Mouse (Mus musculus): Measurements from ENCODE around the gene Prokr1. TPM values are rescaled to one million over a fixed set of nuclear protein-coding genes. Genes with fewer than 3 reads are reported as not detected.
"Not testable (repeated sequence)": the region's sequence is repeated elsewhere in the genome, so short reads cannot be mapped to it uniquely, and the experiment has no call there.

The Prokr1 gene
- total and polyA plus RNA-seq, 2 experiments: 0.04 to 0.09 TPM

GRCm38 (mm10) chr6:87581071-87581470 is 9.5 kb downstream of the Prokr1 start:
- H3K4me1 ChIP-seq (ENCODE audit: control insufficient read depth, insufficient read depth, low read length): no peaks in the 10 kb centered on the region
- H3K27ac ChIP-seq (replicated peaks; ENCODE audit: insufficient read depth, low read depth, low read length): no peak overlapping the region
- no peaks in the 10 kb centered on the region for H3K27me3 ChIP-seq (ENCODE audit: control insufficient read depth, insufficient read depth, low read length)
- H3K9ac ChIP-seq (ENCODE audit: low read depth, low read length): no peak overlapping the region
- 84% methylated on average over 15 of the region's 15 CpGs for WGBS
- TF ChIP-seq CTCF (IDR thresholded peaks at IDR 0.05; ENCODE audit: low read depth, low read length) (no peak), POLR2A (IDR thresholded peaks at IDR 0.05; ENCODE audit: extremely low read depth, insufficient read depth, low read length) (no peak)
- H3K36me3 ChIP-seq (ENCODE audit: control insufficient read depth, insufficient read depth, low read length): no peaks in the 10 kb centered on the region
- no peak overlapping the region for H3K4me3 ChIP-seq (ENCODE audit: insufficient read depth, low read depth, low read length)
- no peaks in the 10 kb centered on the region for H3K79me2 ChIP-seq (ENCODE audit: control insufficient read depth, insufficient read depth, low read length)
- no peak for DNase-seq (ENCODE audit: extremely low read depth, low read depth, low spot score)

GRCm38 (mm10) chr6:87578247-87578646 is 12.3 kb downstream of the Prokr1 start:
- TF ChIP-seq POLR2A (IDR thresholded peaks at IDR 0.05; ENCODE audit: extremely low read depth, insufficient read depth, low read length): no peak
- peak; percentile 36; the same call in 1 of the 2 replicates for TF ChIP-seq CTCF (IDR thresholded peaks at IDR 0.05; ENCODE audit: low read depth, low read length)
- H3K4me3 ChIP-seq (ENCODE audit: insufficient read depth, low read depth, low read length): no peak overlapping the region
- H3K79me2 ChIP-seq (ENCODE audit: control insufficient read depth, insufficient read depth, low read length): no peaks in the 10 kb centered on the region
- H3K27ac ChIP-seq (replicated peaks; ENCODE audit: insufficient read depth, low read depth, low read length): no peak overlapping the region
- H3K36me3 ChIP-seq (ENCODE audit: control insufficient read depth, insufficient read depth, low read length): no peaks in the 10 kb centered on the region
- no peaks in the 10 kb centered on the region for H3K4me1 ChIP-seq (ENCODE audit: control insufficient read depth, insufficient read depth, low read length)
- H3K9ac ChIP-seq (ENCODE audit: low read depth, low read length): no peak overlapping the region
- H3K27me3 ChIP-seq (ENCODE audit: control insufficient read depth, insufficient read depth, low read length): no peaks in the 10 kb centered on the region
- no peak for DNase-seq (ENCODE audit: extremely low read depth, low read depth, low spot score)
- WGBS: 68% methylated on average over 9 of the region's 9 CpGs

GRCm38 (mm10) chr6:87576648-87577330 is 13.8 kb downstream of the Prokr1 start:
- no peak overlapping the region for H3K27ac ChIP-seq (replicated peaks; ENCODE audit: insufficient read depth, low read depth, low read length)
- no peaks in the 10 kb centered on the region for H3K4me1 ChIP-seq (ENCODE audit: control insufficient read depth, insufficient read depth, low read length)
- H3K27me3 ChIP-seq (ENCODE audit: control insufficient read depth, insufficient read depth, low read length): no peaks in the 10 kb centered on the region
- no peak overlapping the region for H3K9ac ChIP-seq (ENCODE audit: low read depth, low read length)
- WGBS: 42% methylated on average over 4 of the region's 4 CpGs
- H3K36me3 ChIP-seq (ENCODE audit: control insufficient read depth, insufficient read depth, low read length): no peaks in the 10 kb centered on the region
- no peaks in the 10 kb centered on the region for H3K79me2 ChIP-seq (ENCODE audit: control insufficient read depth, insufficient read depth, low read length)
- no peak overlapping the region for H3K4me3 ChIP-seq (ENCODE audit: insufficient read depth, low read depth, low read length)
- no peak for TF ChIP-seq CTCF (IDR thresholded peaks at IDR 0.05; ENCODE audit: low read depth, low read length)
- no peak for DNase-seq (ENCODE audit: extremely low read depth, low read depth, low spot score)

GRCm38 (mm10) chr6:87571863-87572262 is 18.7 kb downstream of the Prokr1 start:
- H3K36me3 ChIP-seq (ENCODE audit: control insufficient read depth, insufficient read depth, low read length); H3K9ac ChIP-seq (ENCODE audit: low read depth, low read length); H3K27me3 ChIP-seq (ENCODE audit: control insufficient read depth, insufficient read depth, low read length); H3K4me1 ChIP-seq (ENCODE audit: control insufficient read depth, insufficient read depth, low read length); H3K27ac ChIP-seq (replicated peaks; ENCODE audit: insufficient read depth, low read depth, low read length); DNase-seq (ENCODE audit: extremely low read depth, low read depth, low spot score); H3K4me3 ChIP-seq (ENCODE audit: insufficient read depth, low read depth, low read length); H3K79me2 ChIP-seq (ENCODE audit: control insufficient read depth, insufficient read depth, low read length): not testable (repeated sequence)

- Histone ChIP-seq H3K4me3 (ENCODE audit: insufficient read depth, low read depth, low read length) (no peak overlapping the region), H3K4me1 (ENCODE audit: control insufficient read depth, insufficient read depth, low read length) (no peaks in the 10 kb centered on the region), H3K27ac (replicated peaks; ENCODE audit: insufficient read depth, low read depth, low read length) (no peak overlapping the region), H3K27me3 (ENCODE audit: control insufficient read depth, insufficient read depth, low read length) (no peaks in the 10 kb centered on the region), H3K36me3 (ENCODE audit: control insufficient read depth, insufficient read depth, low read length) (no peaks in the 10 kb centered on the region), H3K79me2 (ENCODE audit: control insufficient read depth, insufficient read depth, low read length) (no peaks in the 10 kb centered on the region), H3K9ac (ENCODE audit: low read depth, low read length) (no peak overlapping the region)
- TF ChIP-seq POLR2A (IDR thresholded peaks at IDR 0.05; ENCODE audit: extremely low read depth, insufficient read depth, low read length) (no peak), CTCF (IDR thresholded peaks at IDR 0.05; ENCODE audit: low read depth, low read length) (no peak)
- no peak for DNase-seq (ENCODE audit: extremely low read depth, low read depth, low spot score)
- 75% methylated on average over 9 of the region's 9 CpGs for WGBS
These were observed 22.6 kb downstream of the Prokr1 start for GRCm38 (mm10) chr6:87567686-87568593.

GRCm38 (mm10) chr6:87565166-87565565 is 25.4 kb downstream of the Prokr1 start:
- Histone ChIP-seq H3K36me3 (ENCODE audit: control insufficient read depth, insufficient read depth, low read length) (no peaks in the 10 kb centered on the region), H3K4me1 (ENCODE audit: control insufficient read depth, insufficient read depth, low read length) (no peaks in the 10 kb centered on the region), H3K27me3 (ENCODE audit: control insufficient read depth, insufficient read depth, low read length) (no peaks in the 10 kb centered on the region), H3K79me2 (ENCODE audit: control insufficient read depth, insufficient read depth, low read length) (no peaks in the 10 kb centered on the region), H3K27ac (replicated peaks; ENCODE audit: insufficient read depth, low read depth, low read length) (no peak overlapping the region), H3K9ac (ENCODE audit: low read depth, low read length) (no peak overlapping the region), H3K4me3 (ENCODE audit: insufficient read depth, low read depth, low read length) (no peak overlapping the region)
- no peak for TF ChIP-seq POLR2A (IDR thresholded peaks at IDR 0.05; ENCODE audit: extremely low read depth, insufficient read depth, low read length)
- TF ChIP-seq CTCF (IDR thresholded peaks at IDR 0.05; ENCODE audit: low read depth, low read length): no peak
- 80% methylated on average over 5 of the region's 5 CpGs for WGBS
- no peak for DNase-seq (ENCODE audit: extremely low read depth, low read depth, low spot score)

All from liver, adult 2 months (tissue).